Mouse (Mus musculus) bone marrow, adult 2 months (tissue): Measurements from ENCODE around the gene D030056L22Rik.

ENCODE experiments used
- CTCF ChIP-seq: fragments of 200-500 bp; IDR thresholded peaks from 2 replicates; pipeline ENCODE4 v1.5.1; 2011; ENCODE audit warnings: low read length, control low read depth; ENCODE audit not compliant: control insufficient read depth, insufficient read depth
- POLR2A ChIP-seq: fragments of 200-500 bp; IDR thresholded peaks from 2 replicates; pipeline ENCODE4 v1.6.1; 2011; ENCODE audit warnings: low read depth, mild to moderate bottlenecking, control low read depth, low read length, borderline replicate concordance; ENCODE audit not compliant: control insufficient read depth

- TF ChIP-seq POLR2A (no peak), CTCF (no peak)
These were observed 26.2 kb downstream of the D030056L22Rik start for GRCm38 (mm10) chr19:18739146-18739545.
